Mouse (Mus musculus) megakaryocyte, embryonic 14.5 days (primary cell): ENCODE measurements at regions not wholly inside any gene's neighbourhood (a gene's known extent, or its start where the extent isn't known, plus 50 kb on each side); places are given as distances from the start of the nearest gene placed in this dataset.

Source experiments
- FLI1 ChIP-seq: IDR thresholded peaks from 2 replicates; pipeline ENCODE4 v1.6.1; 2012; ENCODE audit warnings: low read length, inconsistent platforms, mixed read lengths
- GATA1 ChIP-seq: IDR thresholded peaks from 3 replicates; pipeline ENCODE4 v1.6.1; 2012; ENCODE audit warnings: mixed read lengths, low read length, inconsistent platforms, borderline replicate concordance

DNA sequence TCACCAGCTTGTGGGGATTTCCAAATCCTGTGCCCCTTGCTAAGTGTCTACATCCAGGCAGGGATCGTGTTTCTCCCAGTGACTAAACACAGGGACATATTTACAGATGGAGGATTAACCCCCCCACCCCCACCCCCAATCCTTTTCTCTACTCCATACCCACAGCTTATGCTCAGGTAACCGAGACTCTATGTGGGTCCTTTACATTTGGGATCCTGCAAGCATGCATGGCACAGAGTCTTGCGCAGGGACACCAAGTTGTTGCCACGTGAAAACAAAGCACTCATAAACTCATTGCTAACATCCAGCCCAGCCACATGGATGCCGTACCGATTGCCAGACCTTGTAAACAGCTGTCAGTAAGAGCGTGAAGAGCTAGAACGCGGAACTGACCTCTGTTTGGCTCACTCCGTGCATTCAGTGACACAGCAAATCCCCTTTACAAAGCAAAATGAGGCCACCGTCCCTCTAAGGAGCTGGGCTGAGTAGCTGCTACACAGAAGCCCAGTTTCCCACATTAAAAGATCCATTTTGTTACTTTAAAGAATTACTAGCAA lies 1204.9 kb upstream of the A1bg start:
- TF ChIP-seq GATA1 (no peak), FLI1 (no peak)
